Mouse (Mus musculus) testis, adult 2 months (tissue): Measurements from ENCODE around the gene Farp1.

ENCODE experiments used
- CTCF ChIP-seq: fragments of 200-500 bp; IDR thresholded peaks from 2 replicates; pipeline ENCODE4 v1.5.1; 2012; ENCODE audit warnings: low read depth, mild to moderate bottlenecking, inconsistent platforms, low read length, moderate library complexity; ENCODE audit not compliant: control insufficient read depth, insufficient read depth, insufficient replicate concordance
- POLR2A ChIP-seq: fragments of 200-500 bp; IDR thresholded peaks from 2 replicates; pipeline ENCODE4 v1.6.1; 2012; ENCODE audit warnings: low read depth, mild to moderate bottlenecking, inconsistent platforms, low read length, moderate library complexity; ENCODE audit not compliant: control insufficient read depth

- TF ChIP-seq CTCF, result no peak
- TF ChIP-seq POLR2A, result no peak
These were observed 274.9 kb downstream of the Farp1 start for GRCm38 (mm10) chr14:121309909-121310308.
